Mouse (Mus musculus): ENCODE results near the gene Wnt8b. TPM values are rescaled to one million over a fixed set of nuclear protein-coding genes. Genes with fewer than 3 reads are reported as not detected.
A peak's percentile ranks its signal among the peaks of the same experiment; 100 is the strongest.
"Not testable (repeated sequence)": the region's sequence is repeated elsewhere in the genome, so short reads cannot be mapped to it uniquely, and the experiment has no call there.

Gene Wnt8b
- total and polyA plus RNA-seq, 2 experiments from 2014 or later, result 0.05 to 1.0 TPM

GRCm38 (mm10) chr19:44458696-44459095, 34.6 kb upstream of the Wnt8b start:
- Histone ChIP-seq H3K4me3 (ENCODE audit: low read depth, low read length) (no peak overlapping the region), H3K27me3 (ENCODE audit: insufficient read depth, low read length) (no peaks in the 10 kb centered on the region), H3K4me1 (ENCODE audit: insufficient read depth, low read length) (no peaks in the 10 kb centered on the region), H3K9me3 (ENCODE audit: low read length) (no peaks in the 10 kb centered on the region), H3K36me3 (ENCODE audit: insufficient read depth, low read length) (no peaks in the 10 kb centered on the region), H3K27ac (ENCODE audit: low read depth, low read length) (no peak overlapping the region), H3K9ac (replicated peaks; ENCODE audit: low read length, poor library complexity, severe bottlenecking) (no peak overlapping the region), H3K4me2 (ENCODE audit: low read depth, low read length, poor library complexity, severe bottlenecking) (no peak overlapping the region)
- WGBS, result 84% methylated on average over 13 of the region's 13 CpGs
- peak; percentile 41 for DNase-seq (ENCODE audit: low spot score)
- TF ChIP-seq CTCF (IDR thresholded peaks at IDR 0.05), result no peak
- ATAC-seq (ENCODE audit: low FRiP score), result no peak

GRCm38 (mm10) chr19:44460441-44460840, 32.8 kb upstream of the Wnt8b start:
- 80% methylated on average over 5 of the region's 5 CpGs for WGBS
- DNase-seq (ENCODE audit: low spot score) (no peak), ATAC-seq (ENCODE audit: low FRiP score) (no peak)
- H3K36me3 ChIP-seq (ENCODE audit: insufficient read depth, low read length), result no peaks in the 10 kb centered on the region
- TF ChIP-seq CTCF (IDR thresholded peaks at IDR 0.05), result no peak
- H3K4me3 ChIP-seq (ENCODE audit: low read depth, low read length), result no peak overlapping the region
- H3K27me3 ChIP-seq (ENCODE audit: insufficient read depth, low read length), result no peaks in the 10 kb centered on the region
- H3K27ac ChIP-seq (ENCODE audit: low read depth, low read length), result no peak overlapping the region
- no peak overlapping the region for H3K4me2 ChIP-seq (ENCODE audit: low read depth, low read length, poor library complexity, severe bottlenecking)
- no peaks in the 10 kb centered on the region for H3K9me3 ChIP-seq (ENCODE audit: low read length)
- H3K9ac ChIP-seq (replicated peaks; ENCODE audit: low read length, poor library complexity, severe bottlenecking), result no peak overlapping the region
- no peaks in the 10 kb centered on the region for H3K4me1 ChIP-seq (ENCODE audit: insufficient read depth, low read length)

- DNase-seq (ENCODE audit: low spot score) (no peak), ATAC-seq (ENCODE audit: low FRiP score) (no peak)
- WGBS, result 54% methylated on average over 4 of the region's 4 CpGs
- Histone ChIP-seq H3K4me3 (ENCODE audit: low read depth, low read length) (no peak overlapping the region), H3K36me3 (ENCODE audit: insufficient read depth, low read length) (no peaks in the 10 kb centered on the region), H3K9ac (replicated peaks; ENCODE audit: low read length, poor library complexity, severe bottlenecking) (no peak overlapping the region), H3K9me3 (ENCODE audit: low read length) (no peaks in the 10 kb centered on the region), H3K4me2 (ENCODE audit: low read depth, low read length, poor library complexity, severe bottlenecking) (no peak overlapping the region), H3K4me1 (ENCODE audit: insufficient read depth, low read length) (no peaks in the 10 kb centered on the region), H3K27ac (ENCODE audit: low read depth, low read length) (no peak overlapping the region), H3K27me3 (ENCODE audit: insufficient read depth, low read length) (no peaks in the 10 kb centered on the region)
- no peak for TF ChIP-seq CTCF (IDR thresholded peaks at IDR 0.05)
Measured at GRCm38 (mm10) chr19:44461500-44461899, 31.8 kb upstream of the Wnt8b start.

- WGBS, result 89% methylated on average over 4 of the region's 4 CpGs
- DNase-seq (ENCODE audit: low spot score) (no peak), ATAC-seq (ENCODE audit: low FRiP score) (no peak)
- TF ChIP-seq CTCF (IDR thresholded peaks at IDR 0.05), result no peak
- Histone ChIP-seq H3K27ac (ENCODE audit: low read depth, low read length) (no peak overlapping the region), H3K9ac (replicated peaks; ENCODE audit: low read length, poor library complexity, severe bottlenecking) (no peak overlapping the region), H3K36me3 (ENCODE audit: insufficient read depth, low read length) (no peaks in the 10 kb centered on the region), H3K4me1 (ENCODE audit: insufficient read depth, low read length) (no peaks in the 10 kb centered on the region), H3K9me3 (ENCODE audit: low read length) (0 out of 2 replicates have a peak, but pooled peaks cover under 1% of the 10 kb centered on the region), H3K4me2 (ENCODE audit: low read depth, low read length, poor library complexity, severe bottlenecking) (no peak overlapping the region), H3K27me3 (ENCODE audit: insufficient read depth, low read length) (no peaks in the 10 kb centered on the region), H3K4me3 (ENCODE audit: low read depth, low read length) (no peak overlapping the region)
Measured at GRCm38 (mm10) chr19:44462141-44462540, 31.1 kb upstream of the Wnt8b start.

GRCm38 (mm10) chr19:44465960-44466525, 27.2 kb upstream of the Wnt8b start:
- H3K9me3 ChIP-seq (ENCODE audit: low read length), result 0 out of 2 replicates have a peak, but pooled peaks cover 11% of the 10 kb centered on the region
- not testable (repeated sequence) for H3K4me3 ChIP-seq (ENCODE audit: low read depth, low read length); H3K27me3 ChIP-seq (ENCODE audit: insufficient read depth, low read length); ATAC-seq (ENCODE audit: low FRiP score); DNase-seq (ENCODE audit: low spot score); H3K36me3 ChIP-seq (ENCODE audit: insufficient read depth, low read length); H3K4me2 ChIP-seq (ENCODE audit: low read depth, low read length, poor library complexity, severe bottlenecking); H3K4me1 ChIP-seq (ENCODE audit: insufficient read depth, low read length); H3K27ac ChIP-seq (ENCODE audit: low read depth, low read length); H3K9ac ChIP-seq (replicated peaks; ENCODE audit: low read length, poor library complexity, severe bottlenecking)
- 58% methylated on average over 14 of the region's 14 CpGs for whole genome bisulfite sequencing

- DNase-seq (ENCODE audit: low spot score) (peak; percentile 80), ATAC-seq (ENCODE audit: low FRiP score) (no peak)
- peak; percentile 86 for TF ChIP-seq CTCF (IDR thresholded peaks at IDR 0.05)
- Histone ChIP-seq H3K4me3 (ENCODE audit: low read depth, low read length) (no peak overlapping the region), H3K27ac (ENCODE audit: low read depth, low read length) (no peak overlapping the region), H3K4me1 (ENCODE audit: insufficient read depth, low read length) (no peaks in the 10 kb centered on the region), H3K4me2 (ENCODE audit: low read depth, low read length, poor library complexity, severe bottlenecking) (no peak overlapping the region), H3K36me3 (ENCODE audit: insufficient read depth, low read length) (no peaks in the 10 kb centered on the region), H3K9ac (replicated peaks; ENCODE audit: low read length, poor library complexity, severe bottlenecking) (no peak overlapping the region), H3K27me3 (ENCODE audit: insufficient read depth, low read length) (peaks cover 17% of the 10 kb centered on the region; the same call in 1 of the 2 replicates), H3K9me3 (ENCODE audit: low read length) (no peaks in the 10 kb centered on the region)
- 3% methylated on average over 10 of the region's 10 CpGs for WGBS
Measured at GRCm38 (mm10) chr19:44474158-44474557, 19.1 kb upstream of the Wnt8b start.

Data from midbrain, postnatal 0 days (tissue).